Mouse (Mus musculus) olfactory bulb, adult 2 months (tissue): Measurements from ENCODE around the gene Gria2.

Experiments
- CTCF ChIP-seq: fragments of 200-500 bp; IDR thresholded peaks from 2 replicates; pipeline ENCODE4 v1.5.1; 2012; ENCODE audit warnings: low read depth, mild to moderate bottlenecking, low read length, moderate library complexity; ENCODE audit not compliant: insufficient read depth
- POLR2A ChIP-seq: fragments of 200-500 bp; IDR thresholded peaks from 2 replicates; pipeline ENCODE4 v1.6.1; 2012; ENCODE audit warnings: mild to moderate bottlenecking, low read depth, low read length, moderate library complexity; ENCODE audit not compliant: insufficient read depth

- no peak for TF ChIP-seq POLR2A
- no peak for TF ChIP-seq CTCF
Measured at GRCm38 (mm10) chr3:80713123-80713522, 89.5 kb downstream of the Gria2 start.
